Mouse (Mus musculus): Measurements from ENCODE around the gene Pkp2. TPM values are rescaled to one million over a fixed set of nuclear protein-coding genes. Genes with fewer than 3 reads are reported as not detected.

The Pkp2 gene
- total and polyA plus RNA-seq, 3 experiments = 13.3 to 19.0 (median 14.1) TPM

- in situ Hi-C loops (cut with MboI; ENCODE audit: low pct_ligation_motif_present, low pct_unique_long_range_greater_than_20kb, low sequenced_read_pairs) = loop anchor here (25.0 kb wide), 1 partner anchor 363 kb away; no protein-coding TSS in a partner anchor
- no peak overlapping the region for H3K27ac ChIP-seq (ENCODE audit: insufficient read depth, low read depth)
- no peaks in the 10 kb centered on the region for H3K79me2 ChIP-seq (replicated peaks; ENCODE audit: control insufficient read depth, extremely low read depth, insufficient read depth, poor library complexity, severe bottlenecking)
- dilution Hi-C loops (cut with MboI; ENCODE audit: extremely low pct_ligation_motif_present, extremely low pct_unique_long_range_greater_than_20kb, low sequenced_read_pairs) = no loop called here
- H3K9ac ChIP-seq (ENCODE audit: insufficient read depth, low read depth) = no peak overlapping the region
- no peak for DNase-seq (ENCODE audit: extremely low read depth)
- H3K4me3 ChIP-seq (replicated peaks in 1 of 3; ENCODE audit: low read depth in 2 of 3, low read length in 2 of 3, poor library complexity in 1 of 3) = no peak overlapping the region
- no peaks in the 10 kb centered on the region for H3K27me3 ChIP-seq (replicated peaks)
- H3K36me3 ChIP-seq (replicated peaks in 1 of 2; ENCODE audit: control insufficient read depth in 1 of 2, insufficient read depth in 1 of 2, low read length in 1 of 2) = peaks cover 8 to 11% of the 10 kb centered on the region in 2 experiments
- peaks cover 0 to 17% of the 10 kb centered on the region in 2 experiments; a peak in 2 of 4 replicates for H3K4me1 ChIP-seq (ENCODE audit: control insufficient read depth in 1 of 2, insufficient read depth in 2 of 2)
- no peaks in the 10 kb centered on the region for H3K9me3 ChIP-seq (replicated peaks; ENCODE audit: low read length)
- TF ChIP-seq MAX (IDR thresholded peaks at IDR 0.05; ENCODE audit: low read length) = no peak
- no peak for TF ChIP-seq ZKSCAN1 (IDR thresholded peaks at IDR 0.05; ENCODE audit: borderline replicate concordance, low read depth, low read length)
- no peak for TF ChIP-seq NELFE (IDR thresholded peaks at IDR 0.05; ENCODE audit: low read depth, low read length)
- no peak for TF ChIP-seq NRF1 (IDR thresholded peaks at IDR 0.05; ENCODE audit: low read depth, low read length)
- no peak for TF ChIP-seq IRF4 (IDR thresholded peaks at IDR 0.05; ENCODE audit: low read depth, low read length)
- TF ChIP-seq POLR2A (IDR thresholded peaks at IDR 0.05; ENCODE audit: low read depth, low read length) = no peak
- TF ChIP-seq ELF1 (IDR thresholded peaks at IDR 0.05; ENCODE audit: low read depth, low read length) = no peak
- no peak for TF ChIP-seq RCOR1 (conservative IDR thresholded peaks at IDR 0.05; ENCODE audit: low read depth, low read length)
- no peak for TF ChIP-seq UBTF (IDR thresholded peaks at IDR 0.05; ENCODE audit: low read depth, low read length)
- no peak for TF ChIP-seq ZMIZ1 (IDR thresholded peaks at IDR 0.05; ENCODE audit: low read depth, low read length)
- TF ChIP-seq TCF12 (IDR thresholded peaks at IDR 0.05; ENCODE audit: low read depth, low read length) = no peak
- TF ChIP-seq ETS1 (conservative IDR thresholded peaks at IDR 0.05; ENCODE audit: low read depth, low read length) = no peak; the same call in 1 of the 2 replicates
- no peak for TF ChIP-seq ZNF384 (IDR thresholded peaks at IDR 0.05; ENCODE audit: low read depth, low read length)
- TF ChIP-seq MYC (IDR thresholded peaks at IDR 0.05; ENCODE audit: low read depth, low read length) = no peak
- TF ChIP-seq MAFK (IDR thresholded peaks at IDR 0.05; ENCODE audit: insufficient replicate concordance, low read length) = no peak
- no peak for TF ChIP-seq JUN (IDR thresholded peaks at IDR 0.05; ENCODE audit: insufficient read depth, low read depth, low read length)
- TF ChIP-seq SMC3 (IDR thresholded peaks at IDR 0.05; ENCODE audit: low read depth, low read length) = no peak
- TF ChIP-seq BHLHE40 (IDR thresholded peaks at IDR 0.05; ENCODE audit: low read depth, low read length) = no peak
- no peak for TF ChIP-seq PAX5 (IDR thresholded peaks at IDR 0.05; ENCODE audit: low read length)
- no peak overlapping the region for H3K4me2 ChIP-seq (ENCODE audit: insufficient read depth, low read depth, poor library complexity, severe bottlenecking)
Measured at GRCm38 (mm10) chr16:16224506-16224924, 11.4 kb downstream of the Pkp2 start.

GRCm38 (mm10) chr16:16225828-16226227 lies 12.7 kb downstream of the Pkp2 start:
- Histone ChIP-seq H3K4me2 (ENCODE audit: insufficient read depth, low read depth, poor library complexity, severe bottlenecking) (no peak overlapping the region), H3K9ac (ENCODE audit: insufficient read depth, low read depth) (no peak overlapping the region)

More at GRCm38 (mm10) chr16:16225828-16226227, 12.7 kb downstream of the Pkp2 start:
- no peak overlapping the region for H3K4me3 ChIP-seq (replicated peaks in 1 of 3; ENCODE audit: low read depth in 2 of 3, low read length in 2 of 3, poor library complexity in 1 of 3)
- H3K4me1 ChIP-seq (ENCODE audit: control insufficient read depth in 1 of 2, insufficient read depth in 2 of 2) = peaks cover 0 to 17% of the 10 kb centered on the region in 2 experiments; a peak in 2 of 4 replicates
- no peak for DNase-seq (ENCODE audit: extremely low read depth)
- peaks cover 12 to 14% of the 10 kb centered on the region in 2 experiments for H3K36me3 ChIP-seq (replicated peaks in 1 of 2; ENCODE audit: control insufficient read depth in 1 of 2, insufficient read depth in 1 of 2, low read length in 1 of 2)
- no peaks in the 10 kb centered on the region for H3K9me3 ChIP-seq (replicated peaks; ENCODE audit: low read length)
- no peaks in the 10 kb centered on the region for H3K27me3 ChIP-seq (replicated peaks)
- no peak for TF ChIP-seq USF2 (conservative IDR thresholded peaks at IDR 0.05; ENCODE audit: low read depth, low read length)
- no peak for TF ChIP-seq MEF2A (IDR thresholded peaks at IDR 0.05; ENCODE audit: borderline replicate concordance, low read depth, low read length)
- no peak for TF ChIP-seq TBP (conservative IDR thresholded peaks at IDR 0.05; ENCODE audit: low read depth, low read length)
- TF ChIP-seq ELF1 (IDR thresholded peaks at IDR 0.05; ENCODE audit: low read depth, low read length) = no peak
- no peak overlapping the region for H3K27ac ChIP-seq (ENCODE audit: insufficient read depth, low read depth)
- dilution Hi-C loops (cut with MboI; ENCODE audit: extremely low pct_ligation_motif_present, extremely low pct_unique_long_range_greater_than_20kb, low sequenced_read_pairs) (no loop called here), in situ Hi-C loops (cut with MboI; ENCODE audit: low pct_ligation_motif_present, low pct_unique_long_range_greater_than_20kb, low sequenced_read_pairs) (no loop called here)
- H3K79me2 ChIP-seq (replicated peaks; ENCODE audit: control insufficient read depth, extremely low read depth, insufficient read depth, poor library complexity, severe bottlenecking) = no peaks in the 10 kb centered on the region
